Mouse (Mus musculus): ENCODE results near the gene Zfp746. TPM values are rescaled to one million over a fixed set of nuclear protein-coding genes. Genes with fewer than 3 reads are reported as not detected.
"Not testable (repeated sequence)": the region's sequence is repeated elsewhere in the genome, so short reads cannot be mapped to it uniquely, and the experiment has no call there.

The Zfp746 gene
- 1 to 10 TPM; 9.2 to 9.7 TPM for total RNA-seq (2021)
- long read RNA-seq, experiment 1, transcript Zfp746-201 (7 exons, 3,651 nt), result minor isoform, 6 of 30 reads
- long read RNA-seq, experiment 1, transcript Zfp746-203 (7 exons, 3,648 nt), result major isoform, 8 of 30 reads
- long read RNA-seq, experiment 1, partial matches to known transcripts, result 0 of 30 reads
- long read RNA-seq, experiment 1, other reads (novel, unspliced or antisense), result 16 of 30 reads
- long read RNA-seq, experiment 2, transcript Zfp746-203 (7 exons, 3,648 nt), result major isoform, 5 of 22 reads
- long read RNA-seq, experiment 2, partial matches to known transcripts, result 1 of 22 reads
- long read RNA-seq, experiment 2, other reads (novel, unspliced or antisense), result 15 of 22 reads

DNA sequence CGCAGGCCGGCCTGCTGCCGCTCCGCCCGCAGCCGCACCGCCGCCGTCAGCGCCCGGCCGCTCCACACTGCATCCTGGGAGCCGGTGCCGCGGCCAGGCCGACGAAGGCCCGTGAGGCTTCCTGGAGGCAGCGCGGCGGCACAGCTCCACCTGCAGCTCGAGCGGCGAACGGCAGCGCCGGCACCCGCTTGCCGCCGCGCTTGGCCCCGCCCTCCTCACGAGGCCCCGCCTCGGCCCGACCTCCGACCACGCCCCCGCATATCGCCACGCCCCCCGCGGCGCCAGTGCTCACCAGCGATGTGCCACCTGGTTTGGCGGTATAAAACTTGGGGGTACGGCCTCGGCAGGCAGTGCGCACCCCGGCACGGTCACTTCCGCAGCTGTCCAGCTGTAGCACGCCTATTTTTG is at the start of gene Zfp746:
Gene Zfp746 (minus strand): TSS at position 123 of the 408 bp plus-strand sequence.
- peak; percentile 91 for DNase-seq (ENCODE audit: low spot score)

DNA sequence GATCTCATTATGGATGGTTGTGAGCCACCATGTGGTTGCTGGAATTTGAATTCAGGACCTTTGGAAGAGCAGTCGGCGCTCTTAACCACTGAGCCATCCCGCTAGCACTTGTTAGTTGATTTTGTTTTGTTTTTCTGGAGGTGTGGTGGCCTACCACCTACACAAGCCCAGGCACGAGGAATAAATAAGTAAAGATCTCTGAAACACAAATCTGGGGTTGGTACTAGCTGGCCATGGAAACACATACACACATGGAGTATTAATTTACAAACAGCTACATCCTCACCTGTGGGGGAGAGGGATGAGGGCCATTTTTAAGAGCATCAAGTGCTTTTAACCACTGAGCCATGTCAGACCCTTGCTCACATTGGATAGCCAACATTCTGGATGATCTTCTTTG is 34.7 kb upstream of the Zfp746 start:
- not testable (repeated sequence) for DNase-seq (ENCODE audit: low spot score)

DNA sequence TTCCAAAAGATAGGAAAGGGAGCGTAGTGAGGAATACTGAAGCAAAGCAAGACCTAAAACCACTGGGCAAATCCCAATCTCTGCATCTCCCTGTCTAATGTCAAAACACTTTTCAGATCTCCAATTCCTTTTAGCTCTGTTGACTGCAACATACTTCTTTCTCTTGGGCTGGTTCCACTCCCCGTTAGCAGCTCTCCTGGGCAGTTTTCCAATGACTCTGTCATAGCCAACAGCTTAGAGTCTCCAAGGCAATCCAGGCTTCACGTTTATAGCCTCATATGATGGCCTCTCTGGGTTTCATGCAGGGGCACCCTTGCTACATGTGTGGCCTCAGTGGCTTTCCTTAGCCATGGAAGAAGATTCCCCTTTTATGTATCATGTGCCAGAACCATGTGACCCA is 29.6 kb upstream of the Zfp746 start:
- no peak for DNase-seq (ENCODE audit: low spot score)

DNA sequence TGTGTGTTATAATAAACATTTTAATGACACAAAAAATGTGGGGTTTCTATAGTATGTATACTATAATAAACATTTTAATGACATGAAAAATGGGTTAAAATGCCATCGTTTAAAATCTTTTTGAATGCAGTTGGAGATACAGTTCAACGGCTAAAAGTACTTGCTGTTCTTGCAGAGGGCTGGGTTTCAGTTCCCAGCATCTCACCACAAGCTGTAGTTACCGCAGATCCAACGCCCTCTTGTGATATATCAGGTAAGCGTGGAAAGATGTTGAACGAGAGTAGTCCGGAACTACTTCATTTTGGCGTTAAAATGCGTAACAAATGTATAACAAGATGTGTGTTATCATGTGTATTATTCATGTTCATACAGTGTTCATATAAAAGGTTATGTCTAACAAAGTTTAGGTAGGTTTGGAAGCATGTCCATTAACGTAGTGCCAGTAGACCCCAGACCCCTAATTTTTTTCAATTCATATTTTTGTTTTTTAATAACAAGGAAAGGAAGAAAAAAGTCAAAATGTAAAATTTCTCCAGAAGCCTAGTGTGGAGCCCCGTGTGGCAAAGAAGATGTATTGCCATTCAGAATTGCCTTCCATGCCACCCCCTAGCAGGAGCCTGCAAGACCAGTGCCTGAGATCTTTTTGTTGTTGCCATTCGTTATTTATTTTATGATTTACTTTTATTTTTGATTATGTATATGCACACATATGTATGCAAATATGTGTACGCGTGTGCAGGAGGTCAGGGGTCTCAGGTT is 743 bp upstream of the Zfp746 start:
- DNase-seq (ENCODE audit: low spot score), result no peak

DNA sequence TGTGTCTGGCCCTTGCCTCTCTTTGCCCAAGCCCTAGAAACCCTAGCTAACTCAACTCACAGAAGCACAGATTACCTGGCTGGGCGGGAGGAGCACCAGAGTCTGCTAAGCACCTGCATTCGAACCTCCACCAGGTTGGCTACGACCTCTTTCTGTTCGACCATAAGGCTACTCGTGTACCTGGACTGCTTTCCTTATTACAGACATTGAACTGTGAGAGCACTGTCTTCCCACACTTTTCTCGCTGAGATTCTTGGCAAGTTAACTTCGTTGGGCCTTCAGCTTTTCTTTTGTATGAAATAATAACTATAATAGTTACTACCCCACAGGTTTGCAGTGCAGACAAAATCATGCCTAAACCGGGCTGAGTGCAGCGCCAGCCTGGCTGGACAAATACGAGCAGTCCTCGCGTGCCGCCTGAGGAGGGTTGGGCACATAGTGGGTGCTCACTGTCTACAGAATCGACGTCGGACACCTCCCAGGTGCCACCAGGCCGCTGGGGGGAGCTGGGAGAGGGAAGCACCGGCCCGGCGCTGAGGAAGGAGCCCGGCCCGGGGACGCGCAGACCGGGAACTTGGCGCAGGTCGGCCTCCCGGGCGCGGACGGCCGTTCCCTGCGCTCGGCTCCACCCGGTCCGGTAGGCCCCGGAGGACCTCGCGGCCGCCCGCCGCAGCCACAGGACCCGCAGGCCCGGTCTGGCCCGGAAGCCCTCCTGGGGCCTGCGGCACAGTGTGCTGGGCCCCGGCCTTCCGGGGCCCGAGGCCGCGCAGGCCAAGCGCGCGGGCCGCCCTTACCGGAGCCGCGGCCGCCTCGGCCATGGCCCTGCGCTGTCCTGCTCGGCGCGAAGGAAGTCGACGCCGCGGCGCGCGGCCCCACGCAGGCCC is 630 bp downstream of the Zfp746 start:
- DNase-seq (ENCODE audit: low spot score), result peak; percentile 57

DNA sequence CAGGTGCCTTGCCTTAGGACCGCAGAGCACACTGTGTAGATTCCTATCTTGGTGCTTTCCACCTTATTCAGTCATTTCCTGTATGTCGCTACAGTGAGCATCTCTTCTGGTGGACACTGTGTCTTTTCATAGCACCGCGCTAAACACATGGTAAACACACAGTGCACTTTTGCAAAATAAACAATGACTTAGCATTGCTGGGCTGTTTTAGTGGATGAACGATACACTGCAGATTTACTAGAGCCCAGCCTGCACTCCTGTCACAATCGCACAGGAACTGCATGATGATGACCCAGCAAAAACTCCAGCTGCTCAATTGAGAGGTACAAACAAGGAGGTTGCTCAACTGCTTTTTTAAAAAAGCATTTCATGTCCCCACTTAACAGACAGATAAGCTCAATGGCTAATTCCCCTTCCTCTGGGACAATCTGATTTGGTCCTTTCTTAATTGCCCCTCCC is 2.6 kb downstream of the Zfp746 start:
- no peak for DNase-seq (ENCODE audit: low spot score)

DNA sequence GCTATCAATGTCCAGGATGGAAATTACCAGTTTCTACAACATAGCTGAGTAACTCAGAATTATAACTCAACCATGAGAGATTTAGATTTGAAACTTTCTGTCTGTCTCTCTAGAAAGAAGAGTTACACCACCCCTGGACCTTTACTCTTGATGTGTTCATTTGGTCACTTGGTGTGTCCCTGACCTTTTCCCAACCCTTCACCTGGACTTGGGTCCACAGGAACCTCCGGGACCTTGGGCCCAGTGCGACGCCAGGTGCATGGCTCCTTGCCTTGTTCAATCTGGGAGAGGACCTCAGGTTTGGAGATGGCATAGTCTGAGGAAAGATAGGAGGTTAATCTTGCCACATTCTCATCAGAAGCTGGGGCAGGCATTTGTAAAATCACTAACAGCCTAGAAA is 4.4 kb downstream of the Zfp746 start:
- DNase-seq (ENCODE audit: low spot score), result no peak

DNA sequence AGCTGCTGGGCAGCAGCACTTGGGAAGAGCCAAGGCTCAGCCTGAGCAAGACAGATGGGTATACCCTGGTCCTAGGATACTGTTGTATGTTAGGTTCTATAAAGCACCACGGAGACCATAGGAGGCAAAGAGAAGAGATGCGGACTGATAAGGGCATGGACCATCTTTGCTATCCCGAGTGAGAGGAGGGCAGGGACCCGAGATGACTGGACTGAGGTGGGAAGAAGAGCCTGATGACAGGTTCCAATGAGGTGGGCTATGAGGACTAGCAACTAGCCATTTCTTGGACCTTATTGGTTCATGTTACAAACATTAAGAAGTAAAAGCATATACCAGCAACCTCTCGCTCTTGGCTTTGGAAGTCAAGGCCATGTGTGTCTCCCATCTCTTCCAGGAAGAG is 5.4 kb downstream of the Zfp746 start:
- DNase-seq (ENCODE audit: low spot score), result no peak

DNA sequence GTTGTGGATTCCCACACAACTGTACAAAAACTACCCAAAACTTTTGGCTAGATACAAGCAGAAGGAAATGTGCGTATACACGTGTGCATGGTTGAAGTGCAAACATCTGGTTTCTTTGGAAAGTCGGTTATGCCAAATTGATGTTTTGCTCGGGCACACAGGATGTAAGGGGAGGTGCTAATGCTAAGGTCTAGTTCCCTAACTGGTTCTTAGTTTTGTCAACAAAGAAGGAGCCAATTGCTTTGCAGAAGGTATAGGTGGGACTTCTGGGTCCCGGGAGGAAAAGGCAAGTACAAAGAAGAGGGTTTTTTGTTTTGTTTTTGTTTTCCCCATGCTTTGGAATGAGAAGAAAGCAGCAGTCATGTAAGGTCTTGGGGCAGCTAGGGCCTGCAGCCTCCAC is 13.1 kb downstream of the Zfp746 start:
- no peak for DNase-seq (ENCODE audit: low spot score)

DNA sequence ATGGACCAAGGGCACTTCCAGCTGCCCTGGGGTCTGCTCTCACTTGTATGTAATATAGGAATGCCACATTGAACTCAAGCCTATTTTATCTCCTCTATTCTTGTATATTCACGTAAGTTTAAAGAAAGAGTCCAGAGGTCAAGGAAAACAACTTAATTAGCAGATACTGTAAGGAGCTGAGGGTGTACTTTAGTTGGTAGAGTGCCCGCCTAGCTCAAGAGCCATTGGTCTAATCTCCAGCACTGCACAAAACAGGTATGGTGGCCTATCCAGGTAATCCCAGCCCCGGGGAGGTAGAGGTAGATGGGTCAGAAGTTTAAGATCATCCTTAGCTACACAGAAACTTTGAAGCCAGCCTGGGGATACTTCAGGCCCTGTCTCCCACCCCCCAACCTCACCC is 18.9 kb downstream of the Zfp746 start:
- no peak for DNase-seq (ENCODE audit: low spot score)

DNA sequence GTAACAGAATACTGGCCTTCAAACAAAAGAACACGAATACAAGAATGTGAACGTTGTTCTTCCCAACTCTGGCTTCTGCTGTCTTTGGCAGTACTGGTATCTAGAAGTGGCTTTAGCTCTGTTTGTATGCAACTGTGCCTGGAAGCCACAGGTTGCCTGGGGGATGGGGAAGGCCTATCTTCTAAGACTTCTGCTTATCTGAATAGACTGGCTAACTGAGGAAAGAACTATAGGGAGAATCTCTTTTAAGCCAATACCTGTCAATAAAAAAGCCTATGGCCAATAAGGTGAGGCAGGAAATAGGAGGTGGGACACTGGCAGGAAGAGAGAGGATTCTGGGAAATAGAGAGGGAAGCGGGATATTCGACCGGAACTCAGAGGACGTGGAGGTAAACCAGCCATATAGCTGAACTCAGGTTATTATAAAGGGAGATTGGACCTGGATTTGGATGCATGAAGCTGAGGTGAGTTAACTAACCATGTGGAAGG is 20.8 kb downstream of the Zfp746 start:
- DNase-seq (ENCODE audit: low spot score), result no peak

DNA sequence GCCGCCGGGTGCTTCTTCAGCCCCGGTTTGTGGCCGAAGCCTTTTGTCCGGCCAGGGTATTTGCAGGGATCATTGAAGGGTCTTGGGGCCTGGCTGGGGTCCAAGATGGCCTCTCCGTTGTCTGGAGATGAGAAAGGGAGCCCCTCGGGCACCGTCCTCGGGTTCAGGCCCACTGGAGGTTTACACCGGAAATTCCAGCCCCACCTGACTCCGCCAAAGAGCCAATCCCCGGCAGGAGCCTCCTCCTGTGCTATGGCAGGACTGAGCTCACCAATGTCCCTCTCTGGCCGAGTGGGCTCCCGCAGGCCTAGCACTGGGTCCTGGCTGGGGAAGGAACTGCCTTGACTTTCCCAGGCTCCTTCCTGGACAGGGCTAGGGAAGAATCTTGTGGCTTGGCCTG is 21.9 kb downstream of the Zfp746 start:
- no peak for DNase-seq (ENCODE audit: low spot score)

DNA sequence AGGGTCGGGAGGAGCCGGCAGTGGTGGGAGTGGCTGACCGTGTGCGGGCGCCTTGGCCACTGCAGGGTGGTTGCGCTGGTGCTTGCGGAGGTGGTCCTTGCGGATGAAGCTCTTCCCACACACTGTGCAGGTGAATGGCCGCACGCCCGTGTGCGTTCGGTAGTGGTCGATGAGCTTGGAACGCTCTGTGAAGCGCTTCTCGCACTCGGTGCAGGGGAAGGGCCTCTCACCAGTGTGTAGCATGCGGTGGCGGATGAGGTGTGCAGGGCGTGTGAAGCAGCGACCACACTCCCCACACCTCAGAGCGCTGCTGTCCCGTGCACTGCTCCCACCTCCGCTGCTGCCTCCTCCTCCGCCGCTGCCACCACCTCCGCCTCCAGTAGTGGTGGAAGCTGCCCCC is 22.5 kb downstream of the Zfp746 start:
- DNase-seq (ENCODE audit: low spot score), result no peak

DNA sequence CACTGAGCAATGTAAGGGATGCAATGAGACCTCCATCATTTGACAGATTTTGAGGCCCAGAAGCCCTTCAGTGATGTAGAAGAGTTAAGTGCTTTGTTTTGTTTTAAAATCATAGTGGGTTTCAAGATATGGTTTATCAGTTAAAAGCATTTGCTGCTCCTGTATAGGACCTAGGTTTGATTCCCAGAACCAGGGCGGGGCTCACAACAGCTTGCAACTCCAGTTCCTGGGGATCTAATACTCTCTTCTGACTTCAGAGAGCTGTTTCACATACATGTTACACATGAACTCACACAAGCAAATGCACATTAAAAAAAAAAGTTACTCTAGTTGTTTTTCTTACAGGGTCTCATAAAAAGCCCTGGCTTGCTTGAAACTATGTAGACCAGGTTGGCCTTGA is 25.5 kb downstream of the Zfp746 start:
- no peak for DNase-seq (ENCODE audit: low spot score)

DNA sequence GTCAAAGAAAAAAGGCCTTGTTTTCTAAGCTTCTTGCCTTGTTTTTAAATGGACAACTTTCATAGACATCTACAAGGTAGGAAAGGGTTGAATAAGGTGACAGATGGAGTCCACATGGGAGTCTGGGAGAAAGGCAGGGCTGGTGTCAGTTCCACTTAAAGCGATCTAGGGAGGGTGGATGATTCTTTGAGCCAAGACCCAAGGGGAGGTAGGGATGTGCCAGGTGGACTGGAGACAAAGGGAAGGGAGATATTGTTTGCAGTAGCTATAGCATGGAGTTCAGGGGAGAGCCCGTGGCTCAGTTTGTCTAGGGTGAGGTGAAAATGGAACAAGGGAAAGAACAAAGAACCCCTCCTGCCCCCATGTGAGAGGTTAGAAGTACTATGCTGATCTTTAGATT is 26.0 kb downstream of the Zfp746 start:
- no peak for DNase-seq (ENCODE audit: low spot score)

DNA sequence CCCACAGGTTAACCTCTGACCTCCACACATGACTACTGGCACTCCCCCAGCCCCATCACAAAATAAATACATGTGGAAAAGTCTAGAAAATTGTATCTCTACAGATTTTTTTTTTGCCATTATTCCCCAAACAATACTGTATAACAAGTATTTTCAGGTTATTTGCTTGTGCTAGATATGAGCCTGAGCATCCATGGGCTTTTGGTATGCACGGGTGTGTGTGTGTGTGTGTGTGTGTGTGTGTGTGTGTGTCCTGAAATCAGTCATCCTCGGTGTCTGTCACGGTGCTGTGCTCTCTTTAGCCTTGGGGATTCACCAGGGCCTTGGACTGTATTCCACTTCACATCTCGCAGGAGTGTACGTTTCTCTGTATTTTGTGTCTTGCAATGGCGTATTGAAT is 34.3 kb downstream of the Zfp746 start:
- no peak for DNase-seq (ENCODE audit: low spot score)

DNA sequence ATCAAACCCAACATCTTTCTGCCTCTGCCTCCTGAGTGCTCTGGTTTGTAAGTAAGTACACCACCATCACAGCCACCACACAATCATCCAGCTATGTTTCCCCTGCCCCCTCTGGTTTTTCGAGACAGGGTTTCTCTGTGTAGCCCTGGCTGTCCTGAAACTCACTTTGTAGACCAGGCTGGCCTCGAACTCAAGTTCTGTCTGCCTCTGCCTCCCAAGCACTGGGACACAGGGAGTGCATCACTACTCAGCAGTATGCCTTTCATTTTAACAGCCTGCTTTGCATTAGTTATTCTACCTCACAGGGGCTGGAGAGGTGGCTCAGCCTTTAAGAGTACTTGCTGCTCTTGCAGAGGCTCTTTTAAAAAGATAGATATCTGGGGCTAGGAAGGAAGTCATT is 34.7 kb downstream of the Zfp746 start:
- no peak for DNase-seq (ENCODE audit: low spot score)

DNA sequence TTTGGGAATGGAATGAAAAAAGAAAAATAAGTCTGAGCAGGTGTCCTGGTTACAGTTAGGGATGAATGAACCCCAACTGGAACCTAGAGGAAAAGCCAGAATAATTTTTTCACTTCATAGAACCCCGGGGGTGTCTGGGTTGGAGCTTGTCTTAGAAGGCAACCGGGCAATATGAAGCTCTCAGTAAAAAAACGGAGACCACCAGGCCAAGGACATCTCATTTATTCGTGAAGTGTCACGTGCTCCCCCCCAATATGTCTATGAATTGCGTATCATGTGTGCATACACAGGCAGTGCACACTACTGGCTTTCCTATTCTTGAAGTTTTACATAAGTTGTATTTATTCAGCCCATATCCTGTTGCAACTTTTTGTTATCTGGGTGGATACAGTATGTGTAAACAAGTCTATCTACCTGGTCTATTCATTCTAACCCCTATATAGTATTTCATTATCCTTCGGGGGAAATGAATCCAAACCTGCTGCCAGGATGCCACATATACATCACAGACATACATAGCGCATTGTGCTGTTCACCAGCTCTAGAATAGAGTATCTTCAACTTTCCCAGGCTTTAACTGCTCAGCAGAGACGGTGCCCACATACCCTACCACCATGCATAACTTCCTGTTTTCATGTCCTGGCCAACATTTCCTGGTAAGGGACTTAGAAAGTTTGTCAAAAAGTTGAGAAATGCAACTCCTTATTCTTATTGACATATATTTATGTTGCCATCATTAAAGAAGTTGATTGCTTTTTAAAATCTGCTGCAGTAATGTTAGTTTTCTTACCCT is 36.9 kb downstream of the Zfp746 start:
- DNase-seq (ENCODE audit: low spot score), result no peak

DNA sequence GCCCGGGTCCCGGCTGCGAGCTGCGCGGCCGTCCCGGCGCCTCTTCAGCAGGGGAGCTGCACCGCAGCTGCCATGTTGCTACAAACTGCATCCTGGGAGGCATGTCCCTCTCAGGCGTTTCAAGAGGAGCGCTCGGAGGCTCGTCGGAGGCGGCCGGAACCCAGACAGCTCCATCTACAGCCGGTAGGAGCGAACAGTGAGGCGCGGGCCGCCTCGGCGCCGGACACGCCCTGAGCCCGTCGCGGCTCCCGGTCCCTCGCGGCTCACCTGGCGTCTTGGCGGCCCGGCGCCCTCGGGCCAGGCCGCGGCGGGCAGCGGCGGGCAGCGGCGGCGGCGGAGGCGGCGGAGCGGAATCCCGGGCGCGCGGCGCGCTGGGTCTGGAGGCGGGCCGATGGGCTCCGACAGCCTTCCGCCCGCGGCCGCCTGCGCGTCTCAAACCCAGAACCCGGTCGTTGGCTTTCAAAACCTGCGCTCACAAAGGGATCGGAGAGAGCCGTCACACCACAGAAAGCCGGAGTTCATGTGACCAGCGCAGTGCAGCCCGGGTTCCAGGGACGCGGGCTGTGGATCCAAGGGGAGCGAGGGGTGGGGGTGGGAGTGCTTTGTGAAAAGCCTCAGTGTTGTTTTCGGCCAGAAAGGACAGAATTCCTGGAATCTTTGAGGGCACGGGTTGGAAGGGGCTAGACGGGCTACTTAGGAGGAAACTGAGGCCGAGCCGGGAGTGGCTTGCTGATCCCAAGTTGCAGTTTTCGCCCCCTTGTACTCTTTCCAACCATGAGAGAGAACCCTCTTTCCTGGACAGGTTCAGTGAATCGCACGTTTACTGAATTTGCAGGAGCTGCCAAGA is 37.7 kb downstream of the Zfp746 start, which contains the start of gene Zfp777:
Gene Zfp777 (minus strand): TSS at position 486 of the 847 bp plus-strand sequence.
- peak; percentile 84 for DNase-seq (ENCODE audit: low spot score)

Measured in gastrocnemius, adult 18-20 months (tissue).